Mouse (Mus musculus) kidney, postnatal 25 days (tissue): Measurements from ENCODE around the gene Hus1b.

Source experiments
- DNase-seq, 2 experiments: peaks; one replicate each; pipeline ENCODE4 v3.0.0; 2021; ENCODE audit warnings: mixed read lengths in 2 of 2

Gene Hus1b

DNA sequence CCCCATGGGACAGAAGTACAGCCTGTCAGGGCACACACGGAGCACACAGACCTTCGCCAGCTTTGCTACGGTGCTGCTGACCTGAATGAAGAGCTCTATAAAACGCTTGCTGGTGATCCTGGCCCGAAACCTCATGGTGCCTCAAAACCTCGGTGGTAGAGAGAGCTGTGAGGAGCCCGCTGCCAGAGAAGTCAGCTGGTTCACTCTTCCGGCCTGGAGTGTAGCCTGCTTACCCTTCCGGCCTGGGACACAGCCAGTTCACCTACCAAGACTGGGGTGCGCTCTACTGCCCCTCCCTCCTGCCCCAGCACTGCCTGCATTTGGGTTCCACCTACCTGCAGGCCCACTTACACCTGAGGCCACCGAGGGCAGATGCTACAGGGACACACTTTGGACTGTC, at the start of gene Hus1b:
Hus1b (minus strand) TSS at position 220 of the 400 bp plus-strand sequence.
- DNase-seq, result no peak

DNA sequence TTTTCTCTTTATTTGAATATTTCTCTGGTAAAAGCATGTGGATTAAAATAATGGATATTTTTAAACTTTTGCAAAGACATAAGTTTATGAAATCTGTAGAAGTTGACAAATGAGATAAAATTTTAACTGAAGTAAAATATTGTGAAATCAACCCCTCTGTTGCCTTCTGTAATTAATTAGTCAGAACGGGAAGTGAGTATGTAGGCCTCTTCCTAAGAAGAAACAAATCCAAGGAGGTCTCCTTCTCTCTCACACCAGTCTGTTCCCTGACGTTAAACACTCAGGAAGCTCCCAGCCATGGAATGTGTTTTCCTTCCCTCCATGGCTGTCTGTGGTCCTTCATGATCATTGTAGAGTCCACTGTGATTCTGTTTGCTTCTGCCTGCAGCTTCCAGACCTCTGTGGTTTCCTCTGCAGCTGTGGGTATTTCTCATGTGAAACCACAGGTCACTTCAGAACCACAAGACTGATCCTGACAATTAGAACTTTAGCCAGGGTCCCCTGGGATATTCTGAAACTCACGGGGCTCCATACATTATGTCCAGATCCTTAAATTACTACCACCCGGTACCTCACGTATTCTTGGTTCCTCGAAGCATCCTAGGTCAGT, 46.8 kb upstream of the Hus1b start:
- DNase-seq, result no peak

DNA sequence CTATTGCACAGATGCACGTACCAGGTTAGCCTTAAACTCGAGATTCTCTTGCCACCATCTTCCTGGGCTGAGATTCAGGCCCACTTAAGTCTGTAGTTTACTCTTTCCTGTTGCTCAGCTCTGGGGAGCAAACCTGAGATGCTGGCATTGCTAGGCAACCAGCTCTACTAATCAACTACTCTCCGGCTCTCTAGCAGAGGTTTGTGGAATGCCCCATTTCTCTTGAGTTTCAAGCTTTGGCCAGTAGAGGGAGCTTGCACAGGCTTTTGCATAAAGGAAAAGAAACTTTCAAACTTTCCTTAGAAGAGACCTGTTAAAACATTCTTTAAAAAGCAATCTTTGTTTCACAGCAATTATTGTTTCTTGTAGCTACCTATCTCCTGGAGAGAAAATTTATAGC, 46.3 kb upstream of the Hus1b start:
- peak; percentile 44 to 71 for DNase-seq

DNA sequence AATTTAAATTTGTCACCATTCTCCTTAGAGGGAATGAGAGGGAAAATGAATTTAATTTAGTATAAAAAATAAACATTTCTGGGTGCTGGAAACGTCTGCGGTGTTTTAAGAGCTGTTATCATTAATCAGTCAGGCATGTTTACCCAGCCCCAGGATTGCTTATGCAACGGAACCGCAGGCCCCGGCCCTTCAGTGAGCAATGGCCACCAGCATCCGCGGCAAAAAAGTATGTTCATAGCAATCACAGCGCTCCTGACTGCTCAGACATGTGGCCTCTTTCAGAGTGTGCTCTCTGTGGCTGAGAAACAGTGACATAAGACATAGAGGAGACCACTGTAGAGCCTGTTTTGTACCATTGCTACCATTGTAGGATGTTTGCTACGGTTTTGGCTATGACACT, 42.7 kb upstream of the Hus1b start:
- no peak for DNase-seq

DNA sequence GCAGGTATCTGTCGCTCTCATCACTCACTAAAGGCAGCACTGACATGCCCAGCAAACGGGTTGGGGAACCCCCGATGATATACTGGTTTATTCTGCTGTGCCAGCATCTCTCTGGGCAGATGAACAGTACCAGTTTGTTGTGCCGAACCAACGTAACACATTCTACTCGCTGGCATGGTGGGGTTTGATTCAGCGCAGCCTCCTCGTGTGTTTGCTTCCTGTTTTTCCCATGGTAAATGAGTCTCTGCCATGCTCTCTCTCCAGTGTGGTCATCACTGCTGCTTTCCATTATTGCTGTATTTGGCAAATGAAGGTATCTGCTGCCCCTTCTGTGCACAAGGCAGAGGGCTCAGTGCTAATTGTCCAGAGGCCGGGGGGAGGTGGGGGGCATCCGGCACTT, 42.2 kb upstream of the Hus1b start:
- DNase-seq, result no peak

DNA sequence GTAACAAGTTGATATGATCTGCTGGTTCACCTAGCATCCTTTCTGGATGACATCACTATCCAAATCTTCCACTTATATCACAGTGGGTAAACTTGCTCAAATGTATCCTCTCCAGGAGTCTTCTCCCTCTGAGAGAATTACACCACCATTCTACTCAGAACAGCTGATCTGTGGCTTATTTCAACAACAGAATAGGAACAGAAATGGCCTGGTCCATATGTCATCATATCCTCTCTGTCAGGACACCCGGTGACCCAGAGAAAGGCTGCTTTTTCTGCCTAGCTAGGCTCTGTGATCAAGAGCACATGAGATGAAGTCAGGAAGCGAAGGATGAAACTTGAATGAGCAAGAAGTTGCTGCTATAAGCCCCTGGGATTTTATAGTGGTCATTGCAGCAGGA, 40.1 kb upstream of the Hus1b start:
- DNase-seq, result no peak

DNA sequence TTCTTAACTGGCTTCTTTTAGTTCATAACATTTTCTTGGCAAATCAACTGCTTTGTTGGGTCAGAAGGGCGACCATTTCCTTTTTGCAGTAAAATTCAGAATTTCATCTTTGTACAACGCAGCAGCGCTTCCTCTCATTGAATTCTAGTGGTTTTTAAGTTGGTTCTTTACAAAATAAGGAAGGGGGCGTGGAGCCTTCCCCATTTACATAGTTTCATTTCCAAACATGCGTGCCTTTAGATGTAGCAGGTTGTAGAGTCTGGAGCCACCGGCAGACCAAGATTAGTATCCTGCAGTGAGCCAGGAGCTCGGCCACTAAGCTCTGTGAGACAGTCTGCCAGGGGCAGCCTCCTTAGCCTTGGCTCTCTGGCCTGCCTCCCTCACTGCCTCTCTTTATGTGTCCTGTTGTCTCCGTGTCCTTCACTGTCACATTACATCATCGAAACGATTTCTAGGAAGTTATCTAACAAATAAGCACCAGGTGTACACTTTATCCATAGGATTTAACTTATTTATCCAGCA, 39.4 kb upstream of the Hus1b start:
- no peak for DNase-seq

DNA sequence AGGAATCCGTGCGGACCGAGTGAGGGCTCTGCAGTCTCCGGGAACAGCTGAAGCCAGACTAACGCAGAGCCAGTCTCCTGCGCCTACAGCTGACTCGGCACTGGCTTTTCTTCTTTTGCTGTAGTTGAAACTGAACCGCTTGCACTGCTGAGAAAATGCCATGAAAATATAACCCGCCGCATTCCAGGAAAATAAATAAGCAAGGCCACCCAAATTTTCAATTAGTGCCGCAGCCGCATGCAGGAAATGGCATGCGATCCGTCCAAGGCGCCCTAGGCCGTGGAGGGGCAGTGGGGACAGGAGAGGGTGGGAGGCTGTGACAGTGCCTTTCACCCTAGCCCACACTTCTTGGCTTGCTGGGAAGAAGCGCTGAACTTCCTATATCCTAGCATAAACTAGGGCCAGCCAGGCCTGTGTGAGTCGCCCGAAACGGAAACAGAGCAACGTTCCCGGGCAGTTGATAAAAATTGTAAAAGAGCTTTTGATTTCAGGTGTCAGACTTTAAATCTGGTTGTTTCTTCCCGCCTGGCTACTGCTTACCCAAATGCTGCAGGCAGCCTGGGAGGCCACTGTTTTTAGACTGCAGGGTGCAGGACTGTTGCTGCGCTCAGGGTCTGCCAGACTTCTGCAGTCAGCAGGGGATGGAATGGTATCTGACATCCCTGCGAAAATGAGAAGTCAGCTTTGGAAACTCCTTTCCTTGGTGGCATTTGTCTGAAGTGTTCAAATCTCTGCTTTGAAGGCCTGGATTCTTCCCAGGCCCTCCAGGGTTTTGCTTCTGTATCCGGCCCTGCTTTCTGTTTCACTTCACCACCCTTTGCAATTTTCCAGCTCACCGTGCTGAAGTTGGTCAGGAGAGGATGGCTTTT, 38.3 kb upstream of the Hus1b start:
- peak; percentile 40 to 56 for DNase-seq

DNA sequence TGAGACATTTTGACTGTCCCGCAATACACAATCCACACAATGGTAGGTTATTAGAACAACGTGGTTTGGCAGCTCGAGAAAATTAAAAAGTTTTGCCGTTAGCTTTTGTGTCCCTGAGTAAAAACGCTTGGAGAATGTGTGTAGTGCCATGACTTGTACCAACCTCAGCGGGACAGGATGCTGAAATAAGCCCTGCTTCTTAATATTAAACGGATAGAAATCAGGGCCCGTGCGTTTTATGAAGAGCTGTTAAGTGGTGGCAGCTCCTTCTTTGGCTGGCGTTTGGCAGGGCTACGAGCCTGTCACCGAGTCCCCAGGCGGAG, 37.7 kb upstream of the Hus1b start:
- DNase-seq, result no peak

DNA sequence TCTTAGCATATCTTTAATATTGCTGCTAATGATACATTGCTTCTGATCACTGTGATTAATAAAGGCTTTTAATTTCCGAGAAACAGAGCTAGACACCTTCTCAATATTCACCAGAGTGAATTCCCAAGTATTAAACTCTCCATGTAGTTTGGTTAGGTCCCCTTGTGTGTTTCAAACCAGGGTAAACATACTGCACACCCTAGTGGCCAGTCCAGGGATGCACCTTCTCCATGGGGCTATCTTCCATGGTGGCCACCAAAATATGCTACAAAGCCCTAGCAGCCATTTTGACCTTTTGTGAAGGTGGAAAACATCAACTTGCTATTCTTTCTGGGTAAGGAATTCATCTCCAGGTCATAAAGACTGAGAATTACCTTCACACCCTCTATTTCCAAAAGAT, 34.1 kb upstream of the Hus1b start:
- peak; percentile 52 to 69 for DNase-seq

DNA sequence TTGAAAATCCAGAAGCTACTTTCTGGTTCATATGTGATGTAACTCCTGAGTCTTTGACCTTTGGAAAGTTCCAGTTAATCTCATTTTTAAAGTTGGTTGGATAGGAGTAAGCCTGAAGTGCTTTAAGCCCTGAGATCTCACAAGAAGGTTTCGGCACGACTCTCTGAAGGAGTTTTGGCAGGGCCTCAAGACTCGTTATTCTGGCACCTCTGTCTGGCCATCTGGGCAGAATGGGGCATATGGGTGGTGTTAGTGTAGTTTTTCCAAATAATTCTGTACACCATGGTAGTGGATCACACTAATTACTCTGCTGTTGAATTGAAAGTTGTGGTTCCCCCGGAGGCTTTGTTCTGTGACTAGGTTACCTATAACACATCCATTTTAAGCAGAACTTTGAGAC, 30.7 kb upstream of the Hus1b start:
- DNase-seq, result no peak

DNA sequence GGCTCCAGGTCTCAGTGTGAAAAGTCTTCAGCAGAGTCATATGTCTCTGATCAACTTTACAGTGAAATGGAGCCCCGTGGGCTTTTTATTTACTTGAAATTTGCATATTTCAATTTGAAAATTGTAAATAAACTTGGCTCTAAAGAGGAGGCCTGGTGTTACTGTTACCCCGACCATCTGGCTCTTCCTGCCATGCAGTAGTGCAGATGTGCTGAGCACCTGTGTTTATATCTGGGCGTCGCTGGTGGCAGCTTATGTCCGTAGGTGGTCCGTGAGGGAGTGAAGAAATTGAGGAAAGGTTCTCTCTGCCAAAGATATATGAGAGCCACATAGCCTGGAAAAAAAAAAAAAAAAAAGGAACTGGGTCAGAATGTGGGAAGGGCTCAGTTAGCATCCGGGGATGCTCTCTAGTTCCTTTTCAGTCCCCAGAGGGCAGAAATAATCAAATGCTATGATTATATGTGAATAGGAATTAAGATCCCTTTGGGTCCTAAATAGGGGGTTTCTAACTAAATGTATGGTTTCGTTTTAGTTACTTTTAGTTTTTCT, 29.1 kb upstream of the Hus1b start:
- no peak for DNase-seq

DNA sequence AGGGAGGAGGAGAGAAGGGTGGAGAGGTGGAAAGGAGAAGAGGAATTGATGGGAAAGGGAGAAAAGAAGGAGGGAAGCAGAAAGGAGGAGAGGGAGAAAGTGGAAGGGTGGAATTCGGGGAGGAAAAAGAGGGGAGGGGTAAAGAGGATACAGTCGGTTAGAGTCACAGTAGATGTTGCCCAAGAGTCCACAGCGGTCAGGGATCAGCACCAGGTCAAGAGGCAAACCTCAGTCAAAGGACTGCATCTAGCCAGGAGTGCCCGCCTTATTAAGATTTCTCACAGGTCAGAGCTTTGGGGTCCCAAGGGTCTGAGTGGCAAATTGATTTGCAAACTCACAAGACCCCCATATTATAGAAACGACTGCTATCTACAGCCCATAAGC, 26.7 kb upstream of the Hus1b start:
- peak in 1 of 2 experiments; percentile 43 for DNase-seq

DNA sequence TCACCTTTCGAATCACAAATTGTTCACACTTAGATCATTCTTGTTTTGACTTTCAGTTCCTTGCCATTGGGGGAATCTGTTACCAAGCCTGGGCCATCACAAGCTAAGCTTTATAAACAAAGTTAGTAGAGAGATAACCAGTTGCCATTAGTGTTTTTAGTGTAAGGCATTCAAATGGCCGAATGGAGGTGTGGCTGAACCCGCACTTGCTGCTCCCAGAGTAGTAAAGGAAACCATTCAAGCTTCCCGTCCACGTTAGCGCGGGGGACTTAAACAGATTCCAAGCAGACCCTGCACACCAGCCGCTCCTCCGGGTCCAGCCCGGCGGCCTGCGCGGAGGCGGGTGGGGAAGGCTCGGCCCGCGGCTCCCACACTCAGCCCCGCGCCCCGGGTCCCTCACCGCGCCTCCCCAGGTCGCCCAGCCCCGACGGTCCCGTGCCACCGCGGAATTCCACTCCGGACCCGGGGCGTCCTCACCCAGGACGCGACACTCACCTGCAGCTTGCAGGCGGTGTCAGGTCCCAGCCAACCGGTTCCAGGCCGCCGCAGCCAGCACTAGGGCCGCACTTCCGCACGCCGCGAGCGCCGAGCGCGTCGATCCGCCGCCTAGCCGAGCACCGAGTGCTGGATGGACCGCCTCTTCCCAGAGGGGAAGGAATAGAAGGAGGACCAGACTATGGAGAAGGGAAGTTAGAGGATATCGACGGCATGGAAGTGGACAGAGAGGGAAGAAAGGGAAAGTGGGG, 26.1 kb upstream of the Hus1b start, which contains the start of the genes Exoc2 and Gm5447:
Exoc2 (minus strand) TSS at position 593 of the 746 bp plus-strand sequence.
Gm5447 (plus strand) TSS at position 704 of the 746 bp plus-strand sequence.
- DNase-seq, result peak; percentile 82 to 91

DNA sequence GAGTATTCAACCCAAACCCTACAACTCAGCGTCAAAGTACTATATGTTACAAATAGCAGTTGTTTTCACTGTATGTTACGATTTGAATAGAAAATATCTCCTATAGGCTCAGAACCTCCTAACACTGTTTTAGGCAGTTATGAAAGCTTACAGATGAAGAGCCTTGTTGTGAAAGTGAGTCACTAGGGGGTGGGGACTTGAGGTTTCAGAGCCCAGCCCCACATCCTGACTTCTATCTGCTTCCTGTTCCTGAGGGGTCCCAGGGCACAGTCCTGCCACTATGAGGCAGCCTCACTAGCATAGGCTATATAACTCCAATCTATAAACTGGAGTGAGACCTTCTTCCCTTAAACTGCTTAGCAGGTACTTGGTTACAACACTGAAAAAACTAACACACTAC, 24.5 kb upstream of the Hus1b start:
- DNase-seq, result no peak

DNA sequence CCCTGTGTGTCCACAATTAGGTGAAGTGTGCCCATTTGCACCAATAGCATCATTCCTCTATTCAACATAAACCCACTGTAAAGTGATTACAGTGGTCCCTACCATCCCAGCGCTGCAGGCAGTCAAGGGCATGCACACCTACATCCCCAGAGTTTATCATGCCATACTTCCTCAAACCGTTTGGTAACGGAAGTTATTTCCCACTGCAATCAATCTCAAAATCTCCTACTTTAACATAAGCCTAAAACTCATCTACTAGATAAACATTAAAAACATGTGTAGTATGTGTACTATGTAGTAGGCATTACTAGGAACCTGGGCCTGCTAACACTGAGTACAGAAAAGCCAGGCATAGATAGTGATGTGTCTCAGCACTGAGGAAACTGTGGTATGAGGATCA, 23.5 kb upstream of the Hus1b start:
- no peak for DNase-seq

DNA sequence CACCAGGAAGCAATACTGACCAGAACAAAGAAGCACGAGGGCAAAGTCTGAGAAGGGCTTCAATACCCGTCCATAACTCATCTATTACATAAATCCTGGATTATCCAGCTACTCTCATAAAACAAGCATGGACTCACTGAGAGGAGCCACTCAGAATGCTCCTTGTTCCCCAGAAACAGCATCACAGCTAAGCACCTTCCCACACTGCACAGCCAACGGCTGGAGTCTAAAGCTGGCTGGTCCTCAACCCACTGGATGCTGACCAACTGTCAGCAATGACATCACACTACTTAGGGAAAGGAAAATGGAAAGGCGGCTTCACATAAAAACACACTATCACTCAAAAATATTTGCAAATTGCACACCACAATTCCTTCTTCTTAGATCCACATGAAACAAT, 20.8 kb upstream of the Hus1b start:
- DNase-seq, result peak in 1 of 2 experiments; percentile 35

DNA sequence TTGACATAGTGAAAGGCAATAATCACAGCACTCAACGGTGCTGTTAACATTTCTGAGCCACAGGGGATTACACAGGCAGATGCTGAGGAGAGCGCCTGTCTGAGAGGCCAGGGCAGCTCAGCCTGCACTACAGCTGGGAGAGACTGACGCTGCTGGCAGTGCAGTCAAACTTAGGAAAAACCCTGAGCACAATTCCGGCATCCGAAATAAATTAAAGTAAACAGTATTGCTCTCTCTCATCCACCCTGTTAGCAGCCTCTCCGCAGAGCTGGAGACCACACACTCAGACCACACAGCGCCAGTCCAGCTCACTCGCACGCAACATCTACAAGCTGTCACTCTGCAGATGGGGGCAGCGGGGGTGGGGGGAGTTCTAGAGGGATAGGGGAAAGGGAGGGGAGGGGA, 18.9 kb upstream of the Hus1b start:
- DNase-seq, result no peak

DNA sequence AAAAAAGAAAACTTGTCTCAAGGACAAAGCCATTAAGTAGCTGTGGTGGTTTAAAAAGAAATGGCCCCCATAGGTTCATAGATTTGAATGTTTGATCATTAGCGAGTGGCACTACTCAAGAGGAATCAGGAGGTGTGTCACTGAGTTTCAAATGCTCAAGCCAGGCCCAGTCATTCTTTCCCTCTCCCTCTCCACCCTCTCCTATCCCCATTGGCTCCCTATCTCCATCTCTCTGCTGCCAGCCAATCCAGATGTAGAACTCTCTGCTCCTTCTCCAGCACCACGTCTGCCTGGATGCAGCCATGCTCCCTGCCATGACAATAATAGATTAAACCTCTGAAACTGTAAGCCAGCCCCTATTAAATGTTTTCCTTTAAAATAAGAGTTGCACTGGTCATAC, 14.4 kb upstream of the Hus1b start:
- DNase-seq, result no peak

DNA sequence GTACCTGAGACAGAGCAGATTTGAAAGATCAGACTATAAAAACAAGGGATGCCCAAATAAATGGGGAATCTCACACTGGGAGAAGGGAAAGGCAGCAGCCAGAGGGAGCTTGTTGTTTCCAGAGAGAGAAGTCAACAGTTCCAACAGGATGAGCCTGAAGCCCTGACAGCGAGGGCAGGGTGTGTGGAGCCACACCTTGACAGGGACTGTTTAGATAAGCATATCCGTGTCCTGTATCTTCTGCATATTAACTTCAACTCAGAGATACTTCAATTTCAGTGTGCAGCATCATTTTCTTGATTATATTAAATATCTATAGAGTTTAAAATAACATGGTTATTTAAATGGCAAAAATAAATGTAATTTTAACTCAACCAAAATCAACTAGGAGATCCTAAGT, 13.2 kb upstream of the Hus1b start:
- DNase-seq, result no peak

DNA sequence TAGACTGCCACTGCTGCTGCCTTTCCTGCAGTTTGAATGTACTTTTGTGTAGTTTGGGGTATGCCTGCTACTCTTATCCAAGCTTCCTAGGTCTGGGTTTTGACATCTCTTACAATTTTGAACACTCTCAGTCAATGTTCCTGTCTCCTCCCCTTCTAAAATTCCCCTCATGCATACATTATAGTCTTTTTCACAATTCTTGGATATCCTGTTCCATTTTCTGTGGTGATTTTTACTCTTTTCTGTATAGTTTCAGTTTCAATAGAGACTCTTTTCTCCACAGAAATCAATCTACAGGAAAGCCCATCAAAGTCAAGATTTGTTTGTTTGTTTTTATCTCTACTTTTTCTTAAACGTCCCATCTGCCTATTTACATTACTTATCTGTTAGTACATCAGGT, 6.0 kb upstream of the Hus1b start:
- no peak for DNase-seq

DNA sequence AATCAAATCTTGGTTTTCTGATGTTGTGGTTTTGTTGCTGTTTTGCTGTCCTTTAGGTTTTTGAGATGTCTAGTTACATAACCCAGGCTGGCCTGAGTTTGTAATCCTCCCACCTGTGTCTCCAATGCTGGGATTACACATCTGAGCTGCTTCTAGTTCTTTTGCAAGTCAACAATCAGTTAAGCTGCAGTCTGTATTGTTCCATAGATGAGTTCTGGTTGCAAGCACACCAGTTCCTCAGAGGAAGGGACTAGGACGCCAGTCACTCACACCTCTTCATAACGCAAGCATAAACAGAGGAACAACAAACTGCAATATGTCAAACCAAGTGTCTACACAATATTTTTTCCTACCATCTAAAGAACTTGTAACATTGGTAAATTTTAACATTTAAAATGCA, 4.5 kb upstream of the Hus1b start:
- no peak for DNase-seq

DNA sequence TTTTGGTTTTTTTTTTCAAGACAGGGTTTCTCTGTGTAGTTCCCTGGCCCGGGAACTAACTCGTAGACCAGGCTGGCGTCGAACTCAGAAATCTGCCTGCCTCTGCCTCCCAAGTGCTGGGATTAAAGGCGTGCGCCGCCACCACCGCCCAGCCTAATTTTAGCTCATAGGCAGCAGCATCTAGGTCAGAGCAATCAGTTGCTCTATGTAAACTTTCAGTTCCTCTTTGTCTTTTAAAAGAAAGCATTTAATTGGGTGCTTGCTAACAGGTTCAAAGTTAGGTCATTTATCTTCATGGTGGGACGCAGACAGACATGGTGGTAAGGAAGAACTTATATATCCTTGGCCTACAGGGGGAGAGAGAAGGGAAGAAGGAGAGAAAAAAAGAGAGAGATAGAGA, 1.6 kb upstream of the Hus1b start:
- DNase-seq, result no peak
